Mouse (Mus musculus) layer of hippocampus, adult 18-20 months (tissue): ENCODE data around the gene Acsbg1. TPM values are rescaled to one million over a fixed set of nuclear protein-coding genes. Genes with fewer than 3 reads are reported as not detected.

ENCODE experiments used
- DNase-seq, 2 experiments: peaks; one replicate each; pipeline ENCODE4 v3.0.0; 2022; ENCODE audit warnings: low spot score in 2 of 2
- microRNA-seq, 2 experiments: library from miRNA; unstranded; fragments of <30 nt; microRNA quantifications; one replicate each; pipeline ENCODE4 v1.2.0; 2021
- total RNA-seq, 2 experiments: library from RNA; stranded (reverse); gene quantifications; 2 replicates each; pipeline ENCODE4 v1.2.3; 2021

The Acsbg1 gene
- total RNA-seq, 2 experiments from 2014 or later, result 106 to 117 TPM

DNA sequence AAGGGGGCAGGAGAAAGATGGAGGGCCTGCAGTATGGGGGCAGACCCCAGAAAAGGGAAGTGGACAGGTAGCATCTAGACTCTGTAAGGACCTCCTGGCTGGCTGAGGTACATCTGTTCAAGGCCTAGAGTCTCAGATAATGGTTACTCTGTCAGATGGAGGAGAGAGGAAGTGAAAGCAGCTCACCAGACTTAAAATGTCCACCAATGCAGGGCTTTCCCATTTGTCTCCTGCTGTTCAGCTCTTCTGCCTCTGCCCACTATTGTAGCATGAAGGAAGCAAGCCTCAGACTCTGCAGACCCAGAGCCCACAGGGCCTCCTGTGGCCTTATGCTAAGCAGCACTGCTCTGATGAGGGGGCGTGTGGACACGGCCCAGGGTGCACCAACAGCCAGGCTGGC lies 106.6 kb downstream of the Acsbg1 start:
- no peak for DNase-seq

Small RNAs within 50 kb of the gene (microRNA-seq; reads per million reads assigned to microRNA genes)
- gene Mir5710, result 0.98 to 0.99 reads per million in 2 experiments

Other genes starting within 250 kb of the Acsbg1 start
- 100 to 1,000 TPM; 192 to 201 TPM for gene Dmxl2, start 160.2 kb downstream of the Acsbg1 start, total RNA-seq
- gene Sh2d7, start 122.9 kb downstream of the Acsbg1 start, total RNA-seq, result under 1 TPM in 1 of 2 experiments, not detected in 1; 0.10 TPM
- gene Cib2, start 101.7 kb downstream of the Acsbg1 start, total RNA-seq, result 10 to 100 TPM; 23.8 to 24.7 TPM
- 100 to 1,000 TPM; 172 to 174 TPM for gene Idh3a, start 75.5 kb downstream of the Acsbg1 start, total RNA-seq
- gene Dnaja4, start 37.0 kb upstream of the Acsbg1 start, total RNA-seq, result 10 to 100 TPM; 57.4 to 63.9 TPM
- 10 to 100 TPM; 60.1 to 61.9 TPM for gene Wdr61, start 72.6 kb upstream of the Acsbg1 start, total RNA-seq
- 1 to 10 TPM in 1 of 2 experiments, not detected in 1; 1.2 TPM for gene Crabp1, start 102.9 kb upstream of the Acsbg1 start, total RNA-seq
- 10 to 100 TPM; 49.0 to 49.3 TPM for gene Ireb2, start 201.9 kb upstream of the Acsbg1 start, total RNA-seq